Mouse (Mus musculus) liver, adult (tissue): Measurements from ENCODE around the gene Gm3629.
"Not testable (repeated sequence)": the region's sequence is repeated elsewhere in the genome, so short reads cannot be mapped to it uniquely, and the experiment has no call there.

Experiments used
- GATA4 ChIP-seq: IDR thresholded peaks from 2 replicates; pipeline ENCODE4 v1.6.1; 2014; ENCODE audit warnings: mild to moderate bottlenecking, low read length; ENCODE audit not compliant: insufficient replicate concordance

The Gm3629 gene

GRCm38 (mm10) chr14:6590513-6590912, at the start of gene Gm3629:
TSS of gene Gm3629 (minus strand) at chr14:6590613.
- TF ChIP-seq GATA4, result not testable (repeated sequence)

GRCm38 (mm10) chr14:6622318-6622717, 31.9 kb upstream of the Gm3629 start, which contains the start of gene Gm3460:
TSS of gene Gm3460 (minus strand) at chr14:6622418.
- TF ChIP-seq GATA4, result not testable (repeated sequence)

GRCm38 (mm10) chr14:6537190-6537589, 53.2 kb downstream of the Gm3629 start, which contains the start of gene Gm8356:
TSS of gene Gm8356 (minus strand) at chr14:6537290.
- not testable (repeated sequence) for TF ChIP-seq GATA4
